Mouse (Mus musculus): ENCODE results near the gene Ghrhr. TPM values are rescaled to one million over a fixed set of nuclear protein-coding genes. Genes with fewer than 3 reads are reported as not detected.

Ghrhr gene
- polyA plus RNA-seq (2015; fragmentation: Nextera tagmentation; extraction: Ambion mirVana): not detected in 2 replicates

DNA sequence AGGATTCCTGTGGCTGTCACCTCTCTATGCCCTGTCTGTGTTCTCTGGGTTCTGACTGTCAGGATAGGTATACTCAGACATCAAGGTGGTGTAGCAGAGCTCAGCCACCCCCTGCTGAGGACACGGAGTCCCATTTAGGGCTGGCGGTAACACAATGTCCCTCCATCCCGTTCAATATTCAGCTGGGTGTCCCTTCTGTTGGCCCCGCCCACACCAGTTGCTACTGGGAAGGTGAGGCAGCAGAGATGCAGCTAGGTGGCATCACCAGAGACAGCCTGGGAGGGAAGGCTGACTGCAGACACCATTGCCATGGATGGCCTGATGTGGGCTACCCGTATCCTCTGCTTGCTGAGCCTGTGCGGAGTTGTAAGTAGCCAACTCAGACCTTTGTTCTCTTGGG is at the start of gene Ghrhr:
TSS of gene Ghrhr (plus strand) at position 220 of the 400 bp plus-strand sequence.
- H3K4me1 ChIP-seq: peaks cover 2% of the 10 kb centered on the region; the same call in 1 of the 2 replicates
- no peak within 1 kb of the TSS for H3K4me2 ChIP-seq
- H3K27ac ChIP-seq: no peak within 1 kb of the TSS
- no peaks in the 10 kb centered on the region; the same call in 1 of the 2 replicates for H3K27me3 ChIP-seq
- H3K9ac ChIP-seq: no peak within 1 kb of the TSS
- no peaks in the 10 kb centered on the region for H3K36me3 ChIP-seq
- no peaks in the 10 kb centered on the region; the same call in 1 of the 2 replicates for H3K9me3 ChIP-seq
- 0 out of 2 replicates have a peak, but pooled peaks have one; percentile 9 for ATAC-seq (ENCODE audit: insufficient number of reproducible peaks, low FRiP score, low TSS enrichment, low read depth)
- 68% methylated on average over 6 of the region's 6 CpGs for WGBS
- H3K4me3 ChIP-seq: no peak within 1 kb of the TSS

DNA sequence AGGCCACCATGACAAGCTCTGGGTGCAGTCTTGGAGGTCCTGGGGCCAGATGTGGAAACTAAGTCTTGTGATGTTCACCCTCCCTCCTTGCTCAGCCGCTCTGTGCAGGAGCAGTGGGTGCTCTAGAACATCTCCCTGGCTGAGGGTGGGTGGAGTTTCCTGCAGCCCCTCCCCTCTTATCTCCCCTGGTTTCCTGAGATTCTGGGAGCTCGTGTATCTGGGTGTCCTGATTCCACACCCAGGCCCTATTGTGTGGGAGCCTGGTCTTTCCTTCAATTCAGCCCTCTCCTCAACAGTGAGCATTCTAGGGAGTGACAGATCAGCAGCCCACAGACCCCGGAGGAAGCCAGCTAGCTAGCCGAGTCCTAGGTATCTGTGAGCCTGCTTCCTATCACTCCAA is 49.8 kb upstream of the Ghrhr start:
- ATAC-seq (ENCODE audit: insufficient number of reproducible peaks, low FRiP score, low TSS enrichment, low read depth): no peak

DNA sequence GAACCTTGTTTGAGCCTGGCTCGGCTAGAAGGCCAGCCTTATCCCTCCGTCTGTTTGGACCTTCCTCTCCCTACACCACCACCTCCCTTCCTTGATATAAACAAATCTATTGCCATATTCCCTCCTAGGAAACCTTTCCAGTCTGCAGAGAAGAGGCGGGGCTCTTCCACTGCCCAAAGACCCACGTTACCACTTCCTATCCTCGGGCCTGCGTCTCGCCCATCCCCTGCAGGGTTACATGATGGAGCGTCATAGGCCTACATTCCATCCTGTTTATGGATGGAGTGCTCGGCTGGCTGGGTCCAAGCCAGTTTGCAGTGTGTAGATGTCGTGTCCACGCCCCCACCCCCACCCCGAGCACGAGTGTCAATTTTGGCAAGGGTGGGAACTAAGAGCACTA is 48.8 kb upstream of the Ghrhr start:
- H3K4me2 ChIP-seq: no peak overlapping the region
- WGBS: 67% methylated on average over 13 of the region's 13 CpGs
- H3K36me3 ChIP-seq: no peaks in the 10 kb centered on the region
- no peaks in the 10 kb centered on the region for H3K9me3 ChIP-seq
- H3K4me3 ChIP-seq: no peak overlapping the region
- no peak for ATAC-seq (ENCODE audit: insufficient number of reproducible peaks, low FRiP score, low TSS enrichment, low read depth)
- no peaks in the 10 kb centered on the region for H3K27me3 ChIP-seq
- H3K27ac ChIP-seq: no peak overlapping the region
- peaks cover 23% of the 10 kb centered on the region for H3K4me1 ChIP-seq
- H3K9ac ChIP-seq: no peak overlapping the region

More for the DNA sequence above, 49.8 kb upstream of the Ghrhr start:
- Histone ChIP-seq H3K27me3 (no peaks in the 10 kb centered on the region), H3K9me3 (no peaks in the 10 kb centered on the region), H3K9ac (no peak overlapping the region), H3K27ac (no peak overlapping the region), H3K4me2 (no peak overlapping the region), H3K4me3 (no peak overlapping the region), H3K36me3 (no peaks in the 10 kb centered on the region), H3K4me1 (peaks cover 12% of the 10 kb centered on the region)
- WGBS: 74% methylated on average over 4 of the region's 4 CpGs

GRCm38 (mm10) chr6:55328179-55328578 is 47.9 kb upstream of the Ghrhr start:
- 74% methylated on average over 4 of the region's 4 CpGs for WGBS
- H3K4me1 ChIP-seq: peaks cover 31% of the 10 kb centered on the region
- H3K4me2 ChIP-seq: no peak overlapping the region

DNA sequence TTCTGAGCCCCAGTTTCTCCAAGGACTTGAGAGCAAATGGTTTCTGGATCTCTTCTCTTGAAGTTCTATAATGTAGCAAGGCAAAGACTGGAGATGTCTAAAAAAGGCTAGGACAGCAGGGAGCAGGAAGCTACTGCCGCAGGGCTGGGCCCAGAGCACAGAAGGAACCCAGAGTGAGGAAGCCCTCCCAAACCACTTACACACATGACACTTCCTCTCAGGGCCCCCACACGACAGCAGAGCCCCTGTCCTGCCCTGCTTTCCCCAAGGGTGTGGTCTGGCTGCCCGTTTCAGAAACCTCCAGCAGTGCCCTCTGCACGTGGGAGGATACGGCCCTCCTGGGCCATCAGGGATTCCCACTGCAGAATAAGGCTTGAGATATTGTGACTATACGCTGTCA is 44.8 kb upstream of the Ghrhr start:
- no peak for ATAC-seq (ENCODE audit: insufficient number of reproducible peaks, low FRiP score, low TSS enrichment, low read depth)
- H3K27ac ChIP-seq: no peak overlapping the region
- no peaks in the 10 kb centered on the region for H3K27me3 ChIP-seq
- no peak overlapping the region for H3K4me2 ChIP-seq
- H3K4me3 ChIP-seq: no peak overlapping the region
- H3K9me3 ChIP-seq: no peaks in the 10 kb centered on the region
- no peaks in the 10 kb centered on the region for H3K36me3 ChIP-seq
- 54% methylated on average over 6 of the region's 6 CpGs for whole genome bisulfite sequencing
- no peak overlapping the region for H3K9ac ChIP-seq
- H3K4me1 ChIP-seq: peaks cover 56% of the 10 kb centered on the region

More at GRCm38 (mm10) chr6:55328179-55328578, 47.9 kb upstream of the Ghrhr start:
- H3K27ac ChIP-seq: no peak overlapping the region
- no peaks in the 10 kb centered on the region for H3K27me3 ChIP-seq
- H3K36me3 ChIP-seq: no peaks in the 10 kb centered on the region
- H3K4me3 ChIP-seq: no peak overlapping the region
- no peaks in the 10 kb centered on the region for H3K9me3 ChIP-seq
- ATAC-seq (ENCODE audit: insufficient number of reproducible peaks, low FRiP score, low TSS enrichment, low read depth): no peak
- no peak overlapping the region for H3K9ac ChIP-seq

- no peak overlapping the region for H3K4me2 ChIP-seq
- WGBS: 41% methylated on average over 5 of the region's 5 CpGs
- ATAC-seq (ENCODE audit: insufficient number of reproducible peaks, low FRiP score, low TSS enrichment, low read depth): no peak
- no peak overlapping the region for H3K4me3 ChIP-seq
- H3K27me3 ChIP-seq: no peaks in the 10 kb centered on the region
- peak overlapping the region; percentile 80 for H3K27ac ChIP-seq
- H3K9ac ChIP-seq: no peak overlapping the region
- no peaks in the 10 kb centered on the region for H3K36me3 ChIP-seq
- H3K9me3 ChIP-seq: no peaks in the 10 kb centered on the region
- peaks cover 62% of the 10 kb centered on the region for H3K4me1 ChIP-seq
Observed at GRCm38 (mm10) chr6:55332100-55332772, 43.9 kb upstream of the Ghrhr start.

DNA sequence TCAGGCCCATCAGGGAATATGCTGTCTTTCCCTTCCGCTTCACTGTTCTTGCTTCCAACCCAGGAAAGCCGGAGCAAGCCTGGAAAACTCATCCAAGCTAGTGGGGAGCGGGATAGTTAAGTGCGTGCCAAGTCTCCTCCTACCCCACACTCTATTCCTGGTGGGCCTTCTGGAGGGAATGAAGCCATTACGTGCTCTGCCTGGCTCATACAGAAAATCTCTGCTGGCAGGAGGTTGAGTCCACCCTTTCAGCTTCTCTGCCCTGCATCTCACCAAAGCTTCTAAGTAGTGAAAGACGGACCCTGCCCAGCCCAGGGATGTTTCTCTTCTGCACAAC is 43.4 kb upstream of the Ghrhr start:
- Histone ChIP-seq H3K9me3 (no peaks in the 10 kb centered on the region), H3K36me3 (no peaks in the 10 kb centered on the region), H3K4me2 (no peak overlapping the region), H3K27ac (peak overlapping the region; percentile 80), H3K27me3 (no peaks in the 10 kb centered on the region), H3K9ac (no peak overlapping the region), H3K4me3 (no peak overlapping the region), H3K4me1 (peaks cover 64% of the 10 kb centered on the region)
- peak; percentile 69 for ATAC-seq (ENCODE audit: insufficient number of reproducible peaks, low FRiP score, low TSS enrichment, low read depth)
- WGBS: 34% methylated on average over 6 of the region's 6 CpGs

DNA sequence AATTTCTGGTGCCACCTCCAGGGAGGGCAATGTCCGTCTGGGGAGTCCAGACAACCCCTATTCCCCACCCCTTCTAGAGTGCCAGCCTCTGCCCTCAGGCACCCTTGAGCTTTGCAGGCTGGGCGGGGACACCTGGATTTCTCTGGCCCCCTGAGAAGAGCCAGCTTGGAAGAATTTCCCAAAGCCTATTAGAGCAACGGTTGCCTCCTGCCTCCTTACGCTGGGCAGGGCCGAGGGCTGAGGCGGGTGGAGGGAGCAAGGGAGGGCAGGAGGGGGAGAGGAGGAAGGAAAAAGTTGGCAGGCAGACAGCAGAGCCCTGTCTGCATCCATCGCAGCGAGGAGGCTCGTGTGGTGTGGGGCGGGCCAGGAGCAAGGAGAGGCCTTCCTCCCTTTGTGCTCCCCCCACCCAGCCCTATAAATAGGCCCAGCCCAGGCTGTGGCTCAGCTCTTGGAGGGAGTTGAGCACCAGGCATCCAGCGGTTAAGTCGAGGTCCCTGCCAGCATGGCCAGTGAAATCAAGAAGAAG is 40.0 kb upstream of the Ghrhr start, which contains the start of gene Aqp1:
TSS of gene Aqp1 (plus strand) at position 444 of the 526 bp plus-strand sequence.
- peak within 1 kb of the TSS; percentile 82 for H3K27ac ChIP-seq
- peak within 1 kb of the TSS; percentile 45 for H3K4me2 ChIP-seq
- H3K36me3 ChIP-seq: no peaks in the 10 kb centered on the region
- ATAC-seq (ENCODE audit: insufficient number of reproducible peaks, low FRiP score, low TSS enrichment, low read depth): peak; percentile 87
- H3K27me3 ChIP-seq: no peaks in the 10 kb centered on the region
- H3K4me1 ChIP-seq: peaks cover 90% of the 10 kb centered on the region
- H3K4me3 ChIP-seq: peak within 1 kb of the TSS; percentile 34
- H3K9ac ChIP-seq: no peak within 1 kb of the TSS
- WGBS: 5% methylated on average over 12 of the region's 12 CpGs
- H3K9me3 ChIP-seq: no peaks in the 10 kb centered on the region

GRCm38 (mm10) chr6:55337242-55337641 is 38.9 kb upstream of the Ghrhr start:
- Histone ChIP-seq H3K4me3 (peak overlapping the region; percentile 34), H3K9ac (no peak overlapping the region), H3K27ac (peak overlapping the region; percentile 47; the same call in 1 of the 2 replicates), H3K36me3 (no peaks in the 10 kb centered on the region), H3K4me2 (peak overlapping the region; percentile 45), H3K4me1 (peaks cover 88% of the 10 kb centered on the region), H3K27me3 (no peaks in the 10 kb centered on the region), H3K9me3 (no peaks in the 10 kb centered on the region)
- WGBS: 73% methylated on average over 5 of the region's 5 CpGs
- no peak for ATAC-seq (ENCODE audit: insufficient number of reproducible peaks, low FRiP score, low TSS enrichment, low read depth)

DNA sequence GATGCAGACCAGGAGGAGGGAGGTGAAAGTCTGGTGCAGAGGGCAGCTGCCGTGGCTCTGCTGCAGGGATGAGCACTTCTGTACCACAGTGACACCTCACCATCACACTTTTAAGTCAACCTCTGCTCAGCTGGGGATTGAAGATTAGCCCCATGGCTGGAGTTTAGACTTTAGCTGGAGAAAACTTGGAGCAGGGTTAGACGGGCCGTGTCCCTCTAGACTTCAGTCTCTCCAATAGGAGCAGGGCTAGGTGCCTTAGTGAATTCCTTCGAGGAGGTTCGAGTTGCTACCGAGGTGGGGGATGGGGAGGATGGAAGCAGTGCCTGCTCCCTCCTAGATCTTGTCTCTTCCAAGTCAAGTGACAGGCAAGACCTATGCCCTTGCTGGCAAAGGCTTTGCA is 38.0 kb upstream of the Ghrhr start:
- Histone ChIP-seq H3K36me3 (no peaks in the 10 kb centered on the region), H3K27ac (peak overlapping the region; percentile 11; the same call in 1 of the 2 replicates), H3K9ac (0 out of 2 replicates have a peak overlapping the region, but pooled peaks have one; percentile 28), H3K4me3 (peak overlapping the region; percentile 34), H3K27me3 (no peaks in the 10 kb centered on the region), H3K9me3 (no peaks in the 10 kb centered on the region), H3K4me1 (peaks cover 88% of the 10 kb centered on the region), H3K4me2 (peak overlapping the region; percentile 45)
- ATAC-seq (ENCODE audit: insufficient number of reproducible peaks, low FRiP score, low TSS enrichment, low read depth): no peak
- 43% methylated on average over 6 of the region's 6 CpGs for WGBS

DNA sequence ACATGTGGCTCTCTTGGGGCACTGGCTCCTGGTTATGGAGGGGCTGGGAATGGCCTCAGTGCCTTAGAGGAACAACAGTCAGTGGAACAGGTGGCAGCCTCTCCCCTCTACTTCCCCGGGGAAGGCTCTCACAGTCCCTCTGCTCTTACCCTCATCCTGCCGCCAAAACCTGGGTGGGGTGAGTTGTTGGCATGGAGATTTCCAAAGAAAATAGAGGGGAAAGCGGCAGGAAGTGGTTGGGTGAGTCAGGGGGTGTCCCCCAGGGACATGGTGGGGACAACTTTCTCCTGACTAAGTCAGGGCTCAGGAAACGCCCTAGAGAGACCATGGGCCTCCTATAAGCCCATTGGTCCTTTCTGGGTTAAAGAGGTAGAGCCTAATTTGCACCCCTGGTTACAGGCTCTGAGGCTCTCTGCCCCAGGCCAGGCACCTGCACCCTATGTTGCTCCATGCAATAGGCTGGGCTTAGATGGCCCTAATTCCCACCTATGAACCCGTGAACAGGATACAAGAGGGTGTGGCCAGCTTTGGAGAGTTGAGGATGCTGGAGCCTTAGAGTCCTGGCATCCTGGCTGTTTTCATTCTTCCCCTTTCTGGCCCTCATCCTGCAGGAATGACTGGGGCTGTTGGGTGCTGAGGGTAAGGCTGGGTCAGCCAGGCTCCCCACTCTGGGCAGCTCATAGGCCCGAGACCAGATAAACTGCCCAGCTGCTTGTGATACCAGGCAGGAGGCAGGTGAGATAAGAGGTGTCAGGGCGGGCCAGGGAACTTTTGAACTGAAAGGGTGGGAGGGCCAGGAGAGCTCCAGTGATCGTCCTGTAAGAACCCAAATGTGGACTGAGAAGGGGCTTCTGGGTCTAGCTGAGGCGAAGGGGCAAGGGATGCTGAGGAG is 36.9 kb upstream of the Ghrhr start:
- Histone ChIP-seq H3K27ac (0 out of 2 replicates have a peak overlapping the region, but pooled peaks have one; percentile 4), H3K4me3 (peak overlapping the region; percentile 34), H3K36me3 (no peaks in the 10 kb centered on the region), H3K9me3 (no peaks in the 10 kb centered on the region), H3K27me3 (no peaks in the 10 kb centered on the region), H3K9ac (no peak overlapping the region), H3K4me2 (peak overlapping the region; percentile 45), H3K4me1 (peaks cover 86% of the 10 kb centered on the region)
- ATAC-seq (ENCODE audit: insufficient number of reproducible peaks, low FRiP score, low TSS enrichment, low read depth): no peak
- WGBS: 60% methylated on average over 9 of the region's 9 CpGs
